Mouse (Mus musculus) cerebellum, adult (tissue): ENCODE data around the gene Coa3.

ENCODE experiments used
- ATAC-seq: cut with Nextera tagmentation; 2 replicates; pipeline ENCODE4 v1.9.2; 2017; ENCODE audit warnings: mild to moderate bottlenecking, moderate library complexity, mixed read lengths; ENCODE audit not compliant: insufficient number of reproducible peaks, low FRiP score, low TSS enrichment

The Coa3 gene

GRCm38 (mm10) chr11:101230061-101230511, 48.8 kb downstream of the Coa3 start:
- ATAC-seq = no peak

GRCm38 (mm10) chr11:101229361-101229900, 49.5 kb downstream of the Coa3 start:
- no peak for ATAC-seq
